Mouse (Mus musculus): ENCODE measurements around the gene Pim1. TPM values are rescaled to one million over a fixed set of nuclear protein-coding genes. Genes with fewer than 3 reads are reported as not detected.
"Not testable (repeated sequence)": the region's sequence is repeated elsewhere in the genome, so short reads cannot be mapped to it uniquely, and the experiment has no call there.

The Pim1 gene
- total RNA-seq (2021) = 10 to 100 TPM; 11.1 to 17.5 TPM
- long read RNA-seq, experiment 1, partial matches to known transcripts = 0 of 10 reads
- long read RNA-seq, experiment 1, other reads (novel, unspliced or antisense) = 6 of 10 reads
- long read RNA-seq, experiment 2, partial matches to known transcripts = 0 of 4 reads
- long read RNA-seq, experiment 2, other reads (novel, unspliced or antisense) = 1 of 4 reads

- DNase-seq = no peak
Observed at GRCm38 (mm10) chr17:29490713-29491581, at the start of gene Pim1. TSS of gene Pim1 (plus strand) at chr17:29490753.

- no peak for DNase-seq
Observed at GRCm38 (mm10) chr17:29441562-29441961, 49.0 kb upstream of the Pim1 start.

- DNase-seq = no peak
Observed at GRCm38 (mm10) chr17:29442131-29442557, 48.4 kb upstream of the Pim1 start.

GRCm38 (mm10) chr17:29443724-29444123 is 46.8 kb upstream of the Pim1 start:
- no peak for DNase-seq

- no peak for DNase-seq
Observed at GRCm38 (mm10) chr17:29445072-29445471, 45.5 kb upstream of the Pim1 start.

GRCm38 (mm10) chr17:29447323-29447722 is 43.2 kb upstream of the Pim1 start:
- no peak for DNase-seq

- DNase-seq = no peak
Observed at GRCm38 (mm10) chr17:29448055-29448454, 42.5 kb upstream of the Pim1 start.

- no peak for DNase-seq
Observed at GRCm38 (mm10) chr17:29448561-29448960, 42.0 kb upstream of the Pim1 start.

GRCm38 (mm10) chr17:29450899-29451840 is 39.4 kb upstream of the Pim1 start:
- DNase-seq = no peak

- DNase-seq = no peak
Observed at GRCm38 (mm10) chr17:29451841-29452210, 38.7 kb upstream of the Pim1 start.

- DNase-seq = not testable (repeated sequence)
Observed at GRCm38 (mm10) chr17:29454119-29454518, 36.4 kb upstream of the Pim1 start.

- DNase-seq = peak; percentile 63
Observed at GRCm38 (mm10) chr17:29455411-29456120, 35.0 kb upstream of the Pim1 start.

- no peak for DNase-seq
Observed at GRCm38 (mm10) chr17:29456476-29456875, 34.1 kb upstream of the Pim1 start.

GRCm38 (mm10) chr17:29456926-29457325 is 33.6 kb upstream of the Pim1 start:
- no peak for DNase-seq

GRCm38 (mm10) chr17:29457795-29458560 is 32.6 kb upstream of the Pim1 start:
- peak; percentile 74 for DNase-seq

GRCm38 (mm10) chr17:29459321-29460118 is 31.0 kb upstream of the Pim1 start:
- peak; percentile 45 for DNase-seq

- DNase-seq = no peak
Observed at GRCm38 (mm10) chr17:29460119-29460505, 30.4 kb upstream of the Pim1 start.

- DNase-seq = no peak
Observed at GRCm38 (mm10) chr17:29463627-29464026, 26.9 kb upstream of the Pim1 start.

GRCm38 (mm10) chr17:29464068-29464467 is 26.5 kb upstream of the Pim1 start:
- DNase-seq = no peak

GRCm38 (mm10) chr17:29464519-29465140 is 25.9 kb upstream of the Pim1 start:
- no peak for DNase-seq

Measured in gastrocnemius, postnatal 25 days (tissue).